Mouse (Mus musculus): Measurements from ENCODE around the gene Ikbkg.
"Not testable (repeated sequence)": the region's sequence is repeated elsewhere in the genome, so short reads cannot be mapped to it uniquely, and the experiment has no call there.

Ikbkg gene

GRCm38 (mm10) chrX:74451157-74451912, 58.2 kb downstream of the Ikbkg start:
- DNase-seq, result no peak

GRCm38 (mm10) chrX:74452773-74453172, 59.7 kb downstream of the Ikbkg start:
- no peak for DNase-seq

GRCm38 (mm10) chrX:74481349-74481885, 88.3 kb downstream of the Ikbkg start, which contains the start of gene Gm6880:
Gene Gm6880 (minus strand): TSS chrX:74481399.
- not testable (repeated sequence) for DNase-seq

- DNase-seq, result no peak
Observed at GRCm38 (mm10) chrX:74497131-74497530, 104.0 kb downstream of the Ikbkg start.
